8 mouse cellular contexts compared by ENCODE assay signal in genomic region chr7:90887007-90887720, GRCm38 (mm10).
DNase-seq lines count a peak whose midpoint lies in the region; ATAC-seq and TF ChIP-seq lines count a peak whose summit lies in the region.

No protein-coding gene starts in this region.

- H3K9me3 ChIP-seq in forebrain, embryonic 10.5 days: no peaks in the 10 kb centered on the region
- H3K9me3 ChIP-seq in intestine, postnatal 0 days (ENCODE audit: control insufficient read depth): no peaks in the 10 kb centered on the region
- no peaks in the 10 kb centered on the region for H3K9me3 ChIP-seq in liver, embryonic 13.5 days (replicated peaks)

- peak overlapping the region; percentile 76 for H3K27ac ChIP-seq in forebrain, embryonic 10.5 days
- no peak overlapping the region for H3K27ac ChIP-seq in intestine, postnatal 0 days (ENCODE audit: low read depth, low read length)
- H3K27ac ChIP-seq in liver, embryonic 13.5 days: no peak overlapping the region

- TF ChIP-seq CTCF in intestine, postnatal 0 days (IDR thresholded peaks at IDR 0.05; ENCODE audit: low read depth): no peak

- peak; percentile 7 for DNase-seq in adrenal gland, postnatal 14 days
- no peak for DNase-seq in adrenal gland, postnatal 4 days (ENCODE audit: low spot score in 2 of 2)
- peak; percentile 73 for DNase-seq in brain, adult 2 months (ENCODE audit: low read depth, low spot score)
- peak; percentile 46 for DNase-seq in forebrain, embryonic 10.5 days (ENCODE audit: extremely low spot score, low spot score)
- DNase-seq in liver, embryonic 13.5 days: no peak
- DNase-seq in right cerebral cortex, postnatal 14 days: peak; percentile 42

- H3K36me3 ChIP-seq in forebrain, embryonic 10.5 days (replicated peaks): no peaks in the 10 kb centered on the region
- H3K36me3 ChIP-seq in intestine, postnatal 0 days (ENCODE audit: control insufficient read depth, insufficient read depth): no peaks in the 10 kb centered on the region
- H3K36me3 ChIP-seq in liver, embryonic 13.5 days: no peaks in the 10 kb centered on the region

- peaks cover 18% of the 10 kb centered on the region for H3K4me1 ChIP-seq in forebrain, embryonic 10.5 days
- no peaks in the 10 kb centered on the region for H3K4me1 ChIP-seq in intestine, postnatal 0 days (replicated peaks; ENCODE audit: control insufficient read depth, insufficient read depth, low read length)
- H3K4me1 ChIP-seq in liver, embryonic 13.5 days (replicated peaks): no peaks in the 10 kb centered on the region

- H3K4me3 ChIP-seq in forebrain, embryonic 10.5 days: peak overlapping the region; percentile 56
- H3K4me3 ChIP-seq in intestine, postnatal 0 days (ENCODE audit: low read depth, low read length): peak overlapping the region; percentile 20
- no peak overlapping the region; the same call in 1 of the 2 replicates for H3K4me3 ChIP-seq in liver, embryonic 13.5 days (replicated peaks)

- WGBS in forebrain, embryonic 10.5 days: 0% methylated on average over 21 of the region's 21 CpGs
- WGBS in intestine, postnatal 0 days: under 1% methylated on average over 21 of the region's 21 CpGs
- 4% methylated on average over 21 of the region's 21 CpGs for WGBS in liver, embryonic 13.5 days (ENCODE audit: insufficient replicate concordance)

- H3K4me2 ChIP-seq in intestine, postnatal 0 days (replicated peaks; ENCODE audit: low read depth): peak overlapping the region; percentile 61
- H3K4me2 ChIP-seq in liver, embryonic 13.5 days: peak overlapping the region; percentile 38

- ATAC-seq in intestine, postnatal 0 days: no peak
- no peak for ATAC-seq in liver, embryonic 13.5 days (ENCODE audit: low read depth)
- ATAC-seq in erythroblast, adult 5-6 weeks (replicated peaks; ENCODE audit: low FRiP score, poor library complexity, severe bottlenecking): no peak

- H3K9ac ChIP-seq in intestine, postnatal 0 days (ENCODE audit: low read depth, low read length): no peak overlapping the region
- no peak overlapping the region for H3K9ac ChIP-seq in liver, embryonic 13.5 days

- peaks cover 16% of the 10 kb centered on the region for H3K27me3 ChIP-seq in forebrain, embryonic 10.5 days (ENCODE audit: poor library complexity, severe bottlenecking)
- H3K27me3 ChIP-seq in intestine, postnatal 0 days (replicated peaks; ENCODE audit: control insufficient read depth, insufficient read depth, low read length): no peaks in the 10 kb centered on the region
- H3K27me3 ChIP-seq in liver, embryonic 13.5 days: peaks cover 10% of the 10 kb centered on the region

Comparison
In these comparisons a context has a peak if more than half of its experiments do, and no peak if none do; other contexts are left out.
1. DNase-seq: peak in adrenal gland, postnatal 14 days (single experiment), brain, adult 2 months (single experiment), forebrain, embryonic 10.5 days (single experiment) and right cerebral cortex, postnatal 14 days (single experiment); none in adrenal gland, postnatal 4 days (0 of 2) and liver, embryonic 13.5 days (single experiment).